Mouse (Mus musculus) embryo, embryonic 10 days (tissue): Measurements from ENCODE around the gene Dnase1.
A peak's percentile ranks its signal among the peaks of the same experiment; 100 is the strongest.
"Not testable (repeated sequence)": the region's sequence is repeated elsewhere in the genome, so short reads cannot be mapped to it uniquely, and the experiment has no call there.

Experiments used
- DNase-seq: peaks from one replicate; pipeline ENCODE4 v3.0.0-alpha.2; 2015; ENCODE audit warnings: low spot score

The Dnase1 gene

DNA sequence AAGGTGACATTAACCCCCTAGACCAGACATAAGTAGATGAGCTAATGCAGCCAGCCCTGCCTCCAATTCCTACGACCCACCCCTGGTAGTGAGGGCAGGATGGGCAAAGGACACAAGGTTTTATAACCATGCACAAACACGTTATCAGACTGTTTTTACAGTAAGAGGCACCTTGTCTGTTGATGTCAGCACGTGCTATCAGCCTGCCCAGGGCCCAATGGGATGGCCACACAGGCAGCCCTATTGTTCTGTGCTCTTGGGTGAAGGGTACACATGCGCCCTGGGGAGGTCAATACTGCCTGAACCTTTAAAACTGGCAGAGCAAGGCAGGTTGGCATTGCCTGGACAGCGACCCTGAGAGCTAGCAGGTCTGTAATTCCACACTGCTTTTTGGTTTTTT is at the start of gene Dnase1:
Gene Dnase1 (plus strand): TSS at position 136 of the 400 bp plus-strand sequence.
- DNase-seq, result no peak

DNA sequence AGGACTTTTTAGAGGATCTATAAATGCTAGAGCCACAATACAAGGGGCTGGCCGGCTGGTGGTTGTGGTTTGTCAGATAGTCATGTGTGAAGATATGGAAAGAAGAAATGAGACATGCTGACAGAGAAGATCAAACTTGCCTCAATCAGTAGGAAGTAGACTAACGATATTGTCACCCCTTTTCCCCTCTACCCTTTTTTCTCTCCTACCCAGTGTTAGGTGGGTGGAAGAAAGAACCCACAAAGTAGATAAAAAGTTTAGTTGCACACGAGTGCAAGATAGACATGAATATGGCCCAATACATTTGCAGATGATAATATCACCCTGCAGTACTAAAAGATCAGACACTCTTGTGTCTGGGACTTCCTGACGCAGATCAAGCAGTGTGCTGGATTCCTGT is 48.3 kb upstream of the Dnase1 start:
- no peak for DNase-seq

DNA sequence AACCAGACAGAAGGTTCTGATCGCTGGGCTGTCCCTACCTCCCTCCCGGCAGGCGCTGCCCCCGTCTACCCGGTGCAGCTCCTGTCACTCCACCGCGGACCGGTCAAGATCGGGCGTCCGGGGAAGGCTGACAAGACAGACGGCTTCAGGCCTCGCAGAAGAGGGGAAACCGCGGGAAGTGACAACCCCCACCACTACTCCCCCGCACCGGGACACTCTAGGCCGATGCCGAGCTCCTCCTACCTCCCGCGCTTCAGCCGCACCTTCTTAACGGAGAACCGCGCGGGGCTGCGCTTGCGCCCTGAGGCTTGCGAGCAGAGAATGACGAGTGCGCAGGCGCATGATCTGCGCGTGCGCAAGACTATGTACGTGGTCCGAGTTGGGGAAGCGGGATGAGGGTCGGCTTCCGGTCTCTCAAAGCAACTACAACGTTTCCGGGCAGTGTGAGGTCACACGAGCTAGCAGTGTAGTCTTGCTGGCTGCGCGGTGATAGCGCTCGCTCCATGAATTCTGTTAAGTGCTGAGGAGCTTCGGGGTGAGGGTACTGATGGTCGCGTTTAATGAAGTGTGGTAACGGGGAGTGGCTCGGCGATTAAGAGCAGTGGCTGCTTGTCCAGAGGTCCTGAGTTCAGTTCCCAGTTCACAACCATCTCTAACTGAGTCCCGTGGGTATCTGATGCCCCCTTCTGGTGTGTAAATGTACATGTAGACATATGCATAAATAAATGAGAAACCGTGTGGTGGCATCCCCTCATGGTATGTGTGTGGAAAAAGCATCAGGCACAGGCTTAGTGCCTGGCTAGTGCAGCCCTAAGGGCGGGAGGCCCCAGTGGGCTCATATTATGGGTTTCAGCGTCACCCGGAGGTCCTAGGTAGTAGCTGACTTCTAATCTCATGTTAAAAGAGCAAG is 33.0 kb upstream of the Dnase1 start, which contains the start of gene Slx4:
Gene Slx4 (minus strand): TSS at position 282 of the 910 bp plus-strand sequence.
- DNase-seq, result peak; percentile 99

DNA sequence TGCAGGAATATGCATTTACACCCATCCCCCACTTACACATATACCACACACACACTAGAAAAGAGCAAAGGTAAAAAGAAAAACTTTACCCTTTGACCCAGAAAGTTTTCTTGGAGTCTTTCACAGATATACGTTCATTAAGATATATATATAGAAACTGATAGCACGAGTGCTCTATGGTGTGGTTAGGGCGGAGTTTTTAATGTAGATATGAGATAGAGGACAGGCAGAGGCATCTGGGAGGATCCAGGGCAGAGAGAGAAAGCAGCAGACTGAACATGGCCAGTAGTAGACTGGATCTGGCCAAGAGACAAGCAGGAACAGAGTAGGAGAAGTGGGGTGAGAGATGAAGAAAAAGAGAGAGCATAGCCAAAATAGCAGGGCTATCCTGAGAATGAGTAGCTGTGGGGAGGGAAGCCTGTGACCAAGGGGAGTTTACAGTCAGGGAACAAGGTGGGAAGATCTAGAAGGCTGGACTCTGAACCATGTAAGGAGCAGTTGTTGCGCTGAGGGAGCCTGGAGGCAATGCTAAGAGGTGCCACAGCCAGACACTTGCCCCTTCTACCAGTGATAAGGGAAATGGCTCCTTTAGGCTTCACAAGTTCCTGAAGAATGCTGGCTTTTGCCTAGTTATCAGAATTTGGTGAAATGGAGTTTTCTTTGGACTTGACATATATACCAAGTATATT is 23.7 kb upstream of the Dnase1 start:
- DNase-seq, result no peak

DNA sequence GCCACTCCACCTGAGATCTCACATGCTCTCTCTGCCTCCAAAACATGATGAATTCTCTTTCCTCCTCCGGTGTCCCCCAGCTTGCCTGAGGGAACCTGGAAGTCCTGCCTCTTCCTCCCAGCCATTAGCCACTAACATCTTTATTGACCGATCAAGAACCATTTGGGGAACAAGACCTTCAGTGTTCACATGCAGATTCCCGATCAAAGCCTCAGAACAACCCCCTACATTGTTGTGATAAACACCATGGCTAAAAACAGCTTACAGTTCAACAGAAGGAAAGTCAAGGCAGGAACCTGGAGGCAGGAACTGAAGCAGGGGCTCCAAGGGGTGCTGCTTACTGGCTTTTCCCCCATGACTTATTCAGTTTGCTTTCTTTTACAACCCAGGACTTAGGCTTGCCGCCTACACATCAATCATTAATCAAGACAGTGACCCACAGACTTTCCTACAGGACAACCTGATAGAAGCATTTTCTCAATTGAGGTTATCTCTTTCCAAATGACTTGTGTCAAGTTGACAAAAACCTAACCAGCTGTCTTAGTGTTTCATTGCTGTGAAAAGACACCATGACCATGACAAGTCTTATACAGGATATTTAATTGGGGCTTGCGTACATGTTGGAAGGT is 22.6 kb upstream of the Dnase1 start:
- no peak for DNase-seq

DNA sequence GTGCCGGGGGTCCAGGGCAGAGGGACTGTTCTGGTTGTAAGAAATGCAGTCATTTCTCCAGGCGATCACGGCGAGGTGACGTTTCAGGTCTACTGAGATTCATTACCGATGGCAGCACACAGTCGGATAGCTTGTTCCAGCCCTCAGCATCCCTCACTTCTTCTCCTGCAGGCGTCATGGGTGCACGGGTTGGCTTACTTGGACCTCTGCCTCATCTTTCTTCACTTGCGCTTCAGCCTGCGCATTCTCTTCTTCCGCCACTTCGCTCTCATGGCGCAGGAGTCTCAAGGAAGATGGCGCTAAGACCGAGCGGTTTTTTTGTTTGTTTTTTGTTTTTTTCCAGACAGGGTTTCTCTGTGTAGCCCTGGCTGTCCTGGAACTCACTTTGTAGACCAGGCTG is 20.0 kb upstream of the Dnase1 start:
- DNase-seq, result not testable (repeated sequence)

DNA sequence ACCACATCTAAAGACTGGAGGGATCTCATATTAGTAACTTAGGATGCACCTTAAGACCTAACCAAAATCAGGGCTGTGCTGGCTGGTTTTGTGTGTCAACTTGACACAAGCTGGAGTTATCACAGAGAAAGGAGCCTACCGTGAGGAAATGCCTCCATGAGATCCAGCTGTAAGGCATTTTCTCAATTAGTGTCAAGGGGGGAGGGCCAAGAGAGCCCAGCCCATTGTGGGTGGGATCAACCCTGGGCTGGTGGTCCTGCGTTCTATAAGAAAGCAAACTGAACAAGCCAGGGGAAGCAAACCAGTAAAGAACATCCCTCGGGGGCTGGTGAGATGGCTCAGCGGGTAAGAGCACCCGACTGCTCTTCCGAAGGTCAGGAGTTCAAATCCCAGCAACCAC is 19.3 kb upstream of the Dnase1 start:
- not testable (repeated sequence) for DNase-seq

DNA sequence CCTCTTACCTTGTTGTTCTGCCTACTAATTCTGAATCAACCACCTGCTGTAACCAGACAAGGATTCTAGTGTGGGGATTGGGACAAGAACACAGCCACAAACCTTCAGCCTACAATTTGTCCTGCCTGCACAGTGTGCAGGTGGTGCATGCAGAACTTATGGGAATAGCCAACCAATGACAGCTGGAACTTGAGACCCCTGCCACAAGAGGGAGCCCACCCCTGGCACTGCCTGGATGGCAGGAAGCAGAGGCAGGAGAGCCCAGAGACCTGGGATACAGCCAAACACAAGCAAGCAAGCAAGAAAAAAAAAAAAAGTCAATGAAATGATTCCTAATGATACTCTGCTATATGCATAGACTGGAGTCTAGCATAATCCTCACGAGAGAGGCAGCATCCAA is 15.5 kb upstream of the Dnase1 start:
- no peak for DNase-seq

DNA sequence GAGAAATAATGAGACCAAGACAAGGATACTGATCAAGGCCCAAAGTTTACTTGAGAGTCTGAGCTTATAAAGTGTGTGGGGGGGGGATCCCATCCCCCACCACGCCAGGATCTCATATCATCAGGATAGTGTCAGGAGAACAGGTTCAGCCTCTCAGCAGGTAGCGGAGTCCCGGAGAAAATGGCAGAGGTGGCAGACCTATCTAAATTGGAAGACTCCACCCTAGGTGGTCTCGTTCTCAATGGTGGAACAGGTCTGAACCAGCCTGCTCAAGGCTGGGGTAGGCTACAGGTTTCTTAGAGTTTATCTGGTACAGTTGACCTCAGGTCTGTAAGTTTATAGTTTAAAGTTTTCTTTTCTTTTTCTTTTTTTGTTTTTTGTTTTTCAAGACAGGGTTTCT is 14.0 kb upstream of the Dnase1 start:
- DNase-seq, result no peak

DNA sequence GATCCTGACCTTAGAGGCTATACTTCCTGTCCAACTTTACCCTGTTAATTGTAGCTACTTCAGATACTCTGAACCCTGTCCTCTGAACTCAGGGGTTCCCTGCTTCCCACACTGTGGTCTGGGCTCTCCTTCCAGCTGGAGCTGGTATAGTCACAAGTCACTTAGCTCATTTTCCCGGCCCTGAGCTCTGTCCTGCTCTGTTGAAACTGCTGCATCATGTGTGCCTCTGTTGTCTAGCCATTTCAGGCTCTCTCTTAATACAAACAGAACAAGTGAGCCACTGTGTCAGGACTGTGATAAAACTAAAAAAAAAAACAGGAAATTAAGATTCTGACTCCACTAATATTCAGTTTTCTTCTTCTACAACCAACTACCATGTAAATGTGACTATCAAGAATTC is 10.1 kb upstream of the Dnase1 start:
- DNase-seq, result no peak

DNA sequence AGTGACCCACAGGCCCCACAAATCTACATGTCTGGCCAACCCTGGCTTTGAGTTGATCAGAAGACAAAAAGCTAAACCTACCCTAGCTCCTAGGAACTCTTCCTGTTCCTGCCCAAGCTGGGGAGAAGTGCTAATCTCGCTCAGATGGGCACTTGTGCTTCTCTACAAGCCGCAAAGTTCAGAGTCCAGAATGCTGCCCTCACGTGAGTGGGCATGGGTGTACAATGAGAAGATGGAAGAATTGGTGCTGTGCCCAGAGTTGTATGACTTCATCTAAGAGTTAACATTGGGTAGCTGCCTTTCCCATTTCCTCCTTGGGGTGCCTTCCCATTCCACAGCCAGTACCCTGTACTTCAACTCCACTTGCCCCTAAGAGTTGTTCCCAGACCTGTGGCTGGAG is 9.5 kb upstream of the Dnase1 start:
- DNase-seq, result no peak

DNA sequence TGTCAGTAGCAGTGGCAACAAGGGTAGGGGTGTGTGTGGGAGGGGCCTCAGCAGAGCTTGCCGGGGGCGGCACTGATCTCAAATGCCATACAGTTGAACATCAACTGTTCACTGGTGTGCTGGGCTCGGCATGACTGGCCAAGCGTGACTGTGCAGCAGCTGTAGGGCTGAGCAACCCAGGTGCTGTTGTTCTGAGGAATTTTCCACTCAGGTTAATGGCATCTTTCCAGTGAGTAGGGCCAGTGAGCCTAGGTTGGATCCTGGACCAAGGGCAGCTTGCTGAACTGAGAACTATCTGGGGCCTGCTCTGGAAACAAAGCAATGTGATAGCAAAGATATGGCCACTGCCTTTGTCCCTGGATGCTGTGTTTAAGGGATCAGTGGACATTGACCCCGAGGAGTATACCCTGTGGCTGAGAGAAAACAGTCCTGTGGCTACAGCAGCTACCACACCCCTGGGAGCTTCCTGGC is 7.3 kb upstream of the Dnase1 start:
- DNase-seq, result no peak

DNA sequence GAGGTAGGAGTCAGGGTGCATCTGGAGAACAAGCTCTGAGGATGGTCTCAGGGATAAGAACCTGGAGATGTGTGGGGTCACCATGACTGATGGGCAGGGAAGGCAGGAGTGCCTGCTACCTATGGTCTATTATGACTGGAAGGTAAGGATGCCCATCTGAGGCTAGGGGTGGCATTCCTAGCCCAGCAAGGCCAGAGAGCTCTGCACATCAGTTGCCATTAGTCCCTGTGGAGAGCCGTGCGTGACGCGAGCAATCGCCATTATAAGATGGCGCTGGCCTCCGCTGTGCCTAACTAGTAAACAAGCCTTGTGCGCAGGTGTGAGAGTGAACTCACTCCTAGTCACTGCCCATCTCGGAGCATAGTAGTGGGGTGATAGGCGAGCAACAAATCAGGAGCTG is 6.2 kb upstream of the Dnase1 start:
- DNase-seq, result no peak

DNA sequence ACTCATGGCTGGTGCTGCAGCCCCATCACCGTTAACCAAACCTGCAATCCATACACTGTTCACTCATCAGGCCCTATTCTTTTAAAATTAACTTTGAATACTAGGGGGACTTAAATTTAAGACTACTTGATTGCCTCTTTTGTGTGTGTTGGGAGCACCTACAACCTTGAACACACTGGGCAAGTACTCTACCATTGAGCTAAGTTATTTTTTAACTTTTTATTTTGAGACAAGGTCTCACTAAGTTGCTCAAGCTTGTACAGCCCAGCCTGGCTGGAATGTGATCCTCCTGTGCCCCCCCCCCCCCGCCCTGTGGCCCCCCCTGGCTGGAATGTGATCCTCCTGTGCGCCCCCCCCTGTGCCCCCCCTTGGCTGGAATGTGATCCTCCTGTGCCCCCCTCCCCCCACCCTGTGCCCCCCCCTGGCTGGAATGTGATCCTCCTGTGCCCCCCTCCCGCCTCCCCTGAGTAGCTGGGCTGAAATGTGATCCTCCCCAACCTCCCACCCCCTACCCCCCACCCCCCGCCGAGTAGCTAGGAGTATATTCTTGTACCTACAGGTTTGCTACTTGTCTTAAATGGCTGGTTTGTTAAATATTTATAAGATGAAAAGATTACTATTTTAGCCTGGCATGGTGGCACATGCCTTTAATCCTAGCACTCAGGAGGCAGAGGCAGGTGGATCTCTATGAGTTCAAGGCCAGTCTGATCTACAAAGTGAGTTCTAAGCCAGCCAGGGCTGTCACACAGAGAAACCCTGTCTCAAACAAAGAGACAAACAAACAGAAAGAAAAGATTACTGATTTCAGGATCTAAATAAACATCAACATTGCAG is 5.1 kb upstream of the Dnase1 start:
- DNase-seq, result no peak

DNA sequence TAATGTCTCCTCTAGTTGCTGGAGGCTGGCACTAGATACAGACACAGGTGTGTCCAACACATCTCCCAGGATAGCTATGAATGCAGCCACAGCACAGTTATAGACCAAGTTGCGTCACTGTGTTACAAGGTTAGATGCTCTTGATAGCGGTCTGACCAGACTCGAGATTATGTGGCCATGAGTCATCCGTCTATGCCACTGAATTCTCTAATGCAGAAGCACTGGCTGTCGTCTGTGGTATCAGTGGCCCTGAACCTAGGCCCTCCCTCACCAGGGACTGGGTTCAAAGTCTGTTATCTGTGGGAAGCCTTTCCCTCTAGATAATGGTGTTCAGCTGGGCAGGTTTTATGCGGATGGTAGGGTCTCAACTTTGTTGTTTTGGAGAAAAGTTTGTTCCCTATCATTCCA is 4.4 kb upstream of the Dnase1 start:
- no peak for DNase-seq

DNA sequence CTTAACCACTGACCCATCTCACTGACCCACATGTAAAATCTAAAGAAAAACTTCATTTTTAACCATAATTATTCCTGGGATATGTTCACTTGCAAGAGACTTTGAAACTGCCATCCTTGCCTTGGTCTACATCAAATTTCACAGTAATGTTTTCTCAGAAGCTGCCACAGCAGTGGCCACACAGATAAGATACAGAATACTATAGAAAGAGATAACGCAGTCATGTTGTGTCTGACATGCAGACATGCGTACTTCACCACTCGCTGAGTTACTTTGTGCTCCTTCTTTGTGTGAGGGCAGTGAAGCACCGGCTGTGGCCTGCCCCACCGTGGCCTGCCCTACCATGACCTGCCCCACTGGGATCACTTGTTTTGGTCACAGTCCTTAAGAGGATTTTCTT is 2.8 kb upstream of the Dnase1 start:
- DNase-seq, result no peak

DNA sequence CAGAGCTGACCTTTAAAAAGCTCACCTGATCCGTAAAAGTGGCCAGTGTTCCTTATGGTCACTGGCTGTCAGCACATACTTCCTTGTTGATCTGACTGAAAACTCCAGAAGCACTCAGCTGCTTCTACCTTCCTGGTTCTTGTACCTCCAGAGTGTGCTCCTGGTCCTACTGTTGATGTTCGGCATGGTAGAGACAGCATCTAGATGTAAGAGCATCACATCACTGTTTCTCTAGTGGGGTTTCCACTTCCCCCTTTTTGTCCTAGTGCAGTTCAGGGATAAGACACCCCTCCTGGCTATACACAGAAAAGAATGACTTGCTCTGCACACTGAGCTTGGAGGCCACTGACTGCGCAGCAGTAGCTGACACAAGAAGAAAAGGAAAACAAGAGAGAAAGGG is 2.3 kb upstream of the Dnase1 start:
- no peak for DNase-seq

DNA sequence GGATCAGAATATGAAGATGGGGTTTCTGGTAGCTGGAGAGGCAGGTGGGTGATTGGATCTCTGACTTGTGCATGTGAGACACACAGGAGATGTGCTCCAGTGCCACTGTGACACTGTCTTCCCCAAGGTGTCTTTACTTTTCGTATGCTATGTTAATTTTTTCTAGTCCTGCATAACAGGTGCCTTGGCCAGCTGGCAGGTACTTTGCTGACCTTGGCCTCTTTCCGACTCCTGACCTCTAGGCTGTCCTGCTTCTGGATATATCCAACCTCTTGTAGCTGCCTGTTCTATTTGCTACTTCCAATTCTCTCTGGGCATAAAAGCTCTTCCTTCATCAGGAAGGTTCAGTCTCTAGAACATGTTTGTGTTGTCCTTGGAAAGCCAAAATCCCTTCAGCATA is 1.2 kb upstream of the Dnase1 start:
- DNase-seq, result no peak

DNA sequence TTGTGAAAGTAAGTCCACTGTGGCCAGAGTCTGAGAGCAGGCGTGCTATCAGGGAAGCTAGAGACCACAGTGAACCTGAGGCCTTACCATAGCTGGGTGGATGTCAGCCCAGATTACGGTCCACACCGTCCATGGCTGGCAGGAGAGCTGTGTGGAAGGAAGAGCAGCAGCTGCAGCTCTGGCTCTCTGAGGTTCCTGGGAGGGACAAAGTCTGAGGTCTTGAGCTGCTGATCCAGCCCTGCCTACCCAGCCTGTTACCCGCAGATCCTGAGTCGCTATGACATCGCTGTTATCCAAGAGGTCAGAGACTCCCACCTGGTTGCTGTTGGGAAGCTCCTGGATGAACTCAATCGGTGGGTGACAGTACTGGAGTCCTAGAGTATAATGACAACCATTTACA is 948 bp downstream of the Dnase1 start:
- no peak for DNase-seq

DNA sequence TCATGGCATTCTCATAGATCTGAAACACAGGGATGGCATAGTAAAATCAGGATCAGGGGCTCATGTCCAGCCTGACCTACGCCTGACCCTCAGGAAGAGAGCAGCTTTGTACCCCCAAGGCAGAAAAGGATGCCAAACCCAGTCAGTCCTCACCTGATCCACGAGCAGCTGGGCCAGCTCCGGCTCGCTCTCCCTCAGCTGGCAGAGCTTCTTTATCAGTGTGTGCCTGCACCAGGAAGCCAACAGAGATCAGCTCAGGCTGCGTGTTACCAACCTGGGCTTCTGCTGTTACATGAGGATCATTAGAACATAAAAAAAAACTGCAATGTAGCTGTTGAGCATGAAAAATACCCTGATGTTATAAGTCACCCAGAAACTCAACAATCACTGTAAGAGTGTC is 3.5 kb downstream of the Dnase1 start:
- DNase-seq, result no peak

DNA sequence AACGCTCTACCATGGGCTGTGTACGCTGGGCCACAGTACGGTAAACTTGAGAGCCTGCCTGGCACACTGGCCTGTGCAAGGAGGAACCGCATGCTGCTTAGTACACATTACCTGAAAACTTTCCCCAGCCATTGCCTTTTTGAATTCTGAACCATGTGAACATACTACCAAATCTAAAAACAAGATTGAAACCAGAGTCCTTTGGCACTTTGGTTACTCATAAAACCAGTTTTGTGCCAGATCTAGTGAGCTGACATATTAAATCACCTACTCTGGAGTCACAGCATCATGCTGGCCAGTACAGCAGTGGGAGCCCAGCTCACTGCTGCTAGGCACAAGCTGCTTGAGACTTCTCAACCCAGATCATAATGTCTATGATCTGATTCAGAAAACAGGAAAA is 4.9 kb downstream of the Dnase1 start:
- no peak for DNase-seq

DNA sequence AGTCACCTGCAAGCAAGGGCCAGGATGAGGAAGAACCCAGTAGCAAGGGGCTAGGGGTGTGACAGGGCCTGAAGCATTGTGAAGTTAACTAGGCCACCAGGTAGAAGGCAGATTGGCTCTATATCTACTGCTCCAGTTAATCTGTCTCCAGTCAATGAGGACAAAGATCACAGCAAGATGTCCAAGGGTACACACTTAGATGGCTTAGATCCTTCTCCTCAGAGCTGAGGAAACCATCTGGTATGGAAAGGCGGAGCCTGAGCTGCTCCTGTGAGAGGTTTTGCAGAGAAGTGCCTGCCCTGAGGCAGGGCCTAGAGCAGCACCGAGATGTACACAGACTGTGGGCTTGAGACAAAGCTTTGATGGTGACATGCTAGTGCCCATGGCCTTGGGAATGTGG is 7.4 kb downstream of the Dnase1 start:
- DNase-seq, result no peak
